Mouse (Mus musculus): Measurements from ENCODE around the gene Rflnb.

Gene Rflnb

DNA sequence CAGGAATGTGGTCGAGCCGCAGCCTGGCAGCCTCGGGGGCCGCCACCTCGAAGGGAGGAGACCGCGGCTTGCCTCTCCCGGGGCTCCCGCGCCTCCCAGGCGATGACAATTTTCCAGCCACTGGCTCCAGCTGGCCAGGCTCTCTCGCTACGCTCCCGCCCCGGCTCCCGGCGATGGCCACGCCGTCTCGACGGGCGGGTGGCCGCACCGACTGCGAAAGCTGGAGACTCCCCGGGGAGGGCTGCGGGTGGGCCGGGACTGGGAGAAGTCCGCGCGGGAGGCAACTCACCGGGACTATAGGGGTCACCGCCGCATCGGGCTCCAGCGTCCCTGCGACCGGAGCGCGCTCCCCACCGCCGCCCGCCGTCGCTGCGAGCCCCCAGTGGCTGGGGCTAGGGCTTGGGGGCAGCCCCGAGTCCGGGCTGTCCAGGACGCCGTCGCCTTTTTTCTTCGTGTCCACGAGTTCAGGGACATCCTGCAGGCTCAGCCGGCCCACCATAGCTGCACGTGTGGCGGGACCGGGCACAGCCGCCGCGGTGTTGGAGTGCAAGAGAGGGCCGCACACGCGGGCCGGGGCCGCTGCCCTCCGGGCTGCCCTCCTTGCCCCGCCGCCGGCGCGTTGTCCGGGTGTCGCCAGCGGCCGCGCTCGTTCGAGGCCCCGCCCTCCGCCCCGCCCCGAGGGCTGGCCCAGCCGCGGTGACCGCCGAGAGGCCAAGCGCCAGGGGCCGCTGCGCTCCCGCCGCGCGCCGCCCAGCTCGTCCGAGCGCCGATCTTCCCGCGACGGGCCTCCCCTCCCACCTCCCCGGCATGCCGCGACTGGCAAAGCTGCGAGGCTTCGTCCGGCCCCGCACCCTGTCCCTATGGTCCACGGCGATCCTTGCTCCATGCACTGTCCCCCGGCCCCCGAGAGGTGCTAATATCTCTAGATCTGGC is at the start of gene Rflnb:
Gene Rflnb (minus strand): TSS at position 644 of the 933 bp plus-strand sequence.
- peak; percentile 89 for DNase-seq (ENCODE audit: low spot score)

DNA sequence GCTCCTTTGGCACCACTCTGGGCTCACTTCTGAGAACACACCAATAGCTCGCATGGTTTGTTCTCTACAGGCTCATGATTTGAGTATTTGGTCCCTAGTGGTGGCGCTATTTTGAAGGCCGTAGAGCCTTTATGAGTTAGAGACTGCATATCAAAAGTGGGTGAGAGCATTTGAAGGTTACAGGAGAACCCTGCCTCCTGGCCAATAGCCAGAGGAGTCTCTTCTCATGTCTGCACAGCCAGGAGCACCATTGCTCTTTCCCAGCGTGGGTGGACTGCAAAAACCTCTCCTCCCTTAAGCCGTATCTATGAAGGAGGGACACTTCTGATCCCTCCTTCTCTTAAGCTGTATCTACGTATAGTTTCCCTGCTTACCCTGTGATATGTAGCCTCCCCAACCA is 49.8 kb upstream of the Rflnb start:
- DNase-seq (ENCODE audit: low spot score) = no peak

DNA sequence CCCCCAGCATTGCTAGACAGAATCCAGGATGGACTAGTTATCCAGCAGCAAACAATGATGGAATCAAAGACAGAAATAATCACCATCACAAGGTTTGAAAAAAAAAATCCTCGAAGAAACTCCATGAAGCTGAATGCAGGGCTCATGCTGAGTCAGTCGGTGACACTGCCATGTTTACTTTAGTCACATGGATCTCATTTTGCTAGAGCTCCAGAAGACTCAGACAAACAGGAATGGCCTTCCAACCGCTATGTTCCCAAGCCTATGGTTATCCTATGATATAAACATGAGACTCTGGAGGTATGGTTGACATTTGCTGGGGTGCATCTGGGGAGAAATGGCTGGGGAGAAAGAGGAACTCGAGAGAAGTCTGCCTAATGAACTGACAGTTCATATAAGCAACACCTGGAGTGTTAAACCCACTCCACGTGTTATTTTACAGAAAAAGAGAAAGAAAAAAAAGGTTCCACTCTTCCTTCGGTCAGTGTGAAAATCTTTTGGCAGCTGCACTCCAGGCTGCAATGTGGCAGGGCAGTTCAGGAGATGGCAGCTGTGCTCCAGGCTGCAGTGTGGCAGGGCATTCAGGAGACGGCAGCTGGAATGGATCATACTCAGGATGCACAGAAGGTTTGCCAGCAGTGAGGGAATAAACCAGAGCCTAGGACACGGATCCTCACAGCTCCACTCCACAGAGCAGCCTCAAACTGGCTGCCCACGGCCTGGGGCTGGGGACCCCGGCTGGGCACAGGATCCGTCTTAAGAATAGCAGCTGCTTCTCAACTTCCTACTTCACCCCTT is 46.9 kb upstream of the Rflnb start:
- DNase-seq (ENCODE audit: low spot score) = no peak

DNA sequence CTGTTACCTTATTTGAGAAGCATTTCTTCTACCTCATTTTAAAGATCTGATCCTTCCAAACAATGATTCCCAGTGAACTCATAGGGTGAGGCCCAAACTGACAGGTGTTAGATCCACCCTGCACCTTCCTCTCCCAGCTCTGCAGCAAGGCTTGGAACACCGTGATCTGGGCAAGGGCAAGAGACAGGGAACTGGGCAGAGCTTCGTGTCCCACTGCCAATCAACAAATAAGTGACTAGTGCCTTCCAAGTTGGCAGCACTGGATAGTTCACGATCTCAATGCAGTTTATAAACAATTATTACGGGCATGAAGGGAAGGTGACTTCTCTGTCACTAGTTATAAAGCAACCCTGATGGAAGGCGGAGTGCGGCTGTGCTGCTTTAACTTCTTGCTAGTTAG is 42.2 kb upstream of the Rflnb start:
- DNase-seq (ENCODE audit: low spot score) = no peak

DNA sequence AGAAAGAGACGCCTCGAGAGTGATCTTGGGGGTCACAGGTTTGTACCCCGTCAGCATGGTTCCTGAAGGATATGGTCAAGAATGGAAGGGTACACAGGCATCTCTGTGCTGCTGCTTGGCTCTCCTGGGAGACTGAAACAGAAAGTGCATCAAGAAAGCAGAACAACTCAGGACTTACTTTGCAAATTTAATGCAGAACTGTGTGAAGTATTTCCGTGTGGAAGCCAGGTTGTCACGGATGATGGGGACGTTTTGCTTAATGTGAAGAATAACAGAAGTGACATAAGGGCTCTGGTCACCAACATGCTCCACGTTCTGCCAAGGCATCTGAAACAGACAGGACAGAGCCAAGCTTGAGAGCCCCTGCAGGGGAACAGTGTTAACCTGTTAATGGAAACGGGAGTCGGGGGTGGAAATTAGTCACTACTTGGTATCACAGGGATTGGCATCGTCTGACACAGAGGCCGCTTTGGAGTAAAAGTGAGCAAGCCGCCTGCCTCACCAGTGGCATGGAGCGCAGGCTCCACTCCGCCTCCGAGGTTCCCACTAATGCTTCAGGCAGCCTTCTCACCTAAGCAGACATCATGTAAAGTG is 39.1 kb upstream of the Rflnb start:
- DNase-seq (ENCODE audit: low spot score) = no peak

DNA sequence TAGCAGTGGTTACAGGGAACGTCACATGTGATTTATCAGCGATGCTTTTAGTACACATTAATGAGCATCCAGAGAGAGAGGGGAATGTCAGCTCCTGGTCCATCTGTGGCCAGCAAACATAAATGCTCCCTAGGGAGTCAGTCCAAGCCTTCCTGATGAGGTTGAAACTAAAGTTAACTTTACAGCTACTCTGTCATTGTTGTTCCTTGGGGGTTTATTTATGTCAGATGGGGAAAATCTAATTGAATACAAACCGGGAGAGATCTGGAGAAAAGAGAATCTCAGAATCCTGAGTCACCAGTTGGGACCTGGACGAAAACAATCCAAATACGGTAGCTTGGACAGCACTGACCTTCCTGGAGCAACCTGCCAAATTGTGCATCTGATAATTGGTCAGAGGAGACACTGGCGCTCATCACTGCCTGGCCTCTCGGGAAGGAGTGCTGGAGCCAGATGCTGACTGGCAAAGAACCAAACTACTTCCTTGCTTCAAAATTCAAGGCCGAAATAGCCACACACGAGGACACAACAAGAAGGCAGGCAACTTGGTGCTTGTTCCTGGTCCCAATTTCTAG is 38.0 kb upstream of the Rflnb start:
- DNase-seq (ENCODE audit: low spot score) = no peak

DNA sequence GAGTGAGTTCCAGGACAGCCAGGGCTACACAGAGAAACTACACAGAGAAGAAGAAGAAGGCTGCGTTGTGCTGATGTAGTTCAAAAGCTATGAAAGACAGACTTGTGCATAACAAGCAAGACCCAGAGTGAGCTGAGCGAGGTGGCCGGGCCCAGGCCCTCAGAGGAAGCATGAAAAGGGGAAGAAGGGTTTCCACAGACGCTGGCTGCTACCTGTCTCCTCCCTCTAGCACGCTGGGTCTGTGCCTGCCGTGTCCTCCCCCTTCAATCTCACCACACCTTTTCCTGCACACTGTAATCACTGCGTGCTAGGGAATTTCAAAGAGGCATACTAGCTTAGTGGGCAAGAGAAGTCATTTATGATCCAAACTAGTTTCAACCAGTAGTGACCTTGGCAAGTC is 36.8 kb upstream of the Rflnb start:
- no peak for DNase-seq (ENCODE audit: low spot score)

DNA sequence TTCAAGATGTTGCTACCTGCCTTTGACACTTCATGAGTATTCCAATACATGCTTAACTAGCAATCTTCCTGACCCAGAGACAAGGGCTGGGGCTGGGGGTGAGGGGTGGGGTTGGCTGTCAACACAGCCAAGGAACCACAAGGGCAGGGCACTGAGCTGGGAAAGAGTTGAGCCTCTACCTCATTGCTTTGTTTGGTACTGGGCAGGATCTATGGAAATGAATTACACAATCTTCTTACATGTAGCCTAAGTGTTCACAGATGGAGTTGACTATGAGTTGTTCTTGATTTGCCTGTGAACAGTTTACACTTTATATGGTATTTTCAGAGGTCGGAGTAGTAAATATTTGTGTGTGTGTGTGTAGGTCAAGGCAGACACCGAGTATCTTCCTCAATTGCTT is 33.3 kb upstream of the Rflnb start:
- no peak for DNase-seq (ENCODE audit: low spot score)

DNA sequence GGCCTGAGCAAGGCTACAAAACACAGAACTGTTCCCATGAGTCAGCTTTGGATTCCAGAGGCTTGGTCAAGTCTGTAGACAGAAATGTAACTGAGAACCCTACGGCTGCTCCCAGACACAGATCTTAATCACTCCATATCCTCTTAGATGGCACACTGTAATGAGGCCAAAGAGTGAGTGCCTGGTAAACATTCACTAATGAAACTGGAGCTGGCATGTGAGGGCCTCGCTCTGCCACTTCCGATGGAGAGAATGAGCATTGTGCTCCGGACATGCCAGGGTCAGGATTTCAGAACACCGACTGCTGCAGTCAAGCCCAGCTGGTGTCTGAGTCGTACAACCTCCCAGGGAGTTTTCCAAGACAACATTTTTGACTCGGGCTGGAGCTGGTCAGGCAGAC is 32.4 kb upstream of the Rflnb start:
- DNase-seq (ENCODE audit: low spot score) = peak; percentile 12

DNA sequence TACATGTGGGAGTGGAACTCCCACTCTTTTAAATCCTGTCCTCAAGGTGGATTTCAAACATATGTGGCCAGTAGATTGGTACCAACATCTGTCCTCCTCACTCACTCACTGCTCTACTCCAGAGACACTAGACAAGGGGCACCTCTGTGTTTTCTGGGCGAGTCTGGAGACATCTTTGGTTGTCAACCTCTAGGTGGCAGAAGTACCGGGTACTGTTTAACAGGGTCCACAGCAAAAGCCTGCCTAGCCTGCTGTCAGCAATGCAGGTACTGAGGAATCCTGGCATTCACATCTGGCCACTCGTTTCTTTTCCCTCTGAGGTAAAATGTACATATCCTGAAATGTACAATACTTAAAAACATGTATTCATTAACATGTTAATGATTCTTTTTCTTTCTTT is 28.9 kb upstream of the Rflnb start:
- peak; percentile 27 for DNase-seq (ENCODE audit: low spot score)

DNA sequence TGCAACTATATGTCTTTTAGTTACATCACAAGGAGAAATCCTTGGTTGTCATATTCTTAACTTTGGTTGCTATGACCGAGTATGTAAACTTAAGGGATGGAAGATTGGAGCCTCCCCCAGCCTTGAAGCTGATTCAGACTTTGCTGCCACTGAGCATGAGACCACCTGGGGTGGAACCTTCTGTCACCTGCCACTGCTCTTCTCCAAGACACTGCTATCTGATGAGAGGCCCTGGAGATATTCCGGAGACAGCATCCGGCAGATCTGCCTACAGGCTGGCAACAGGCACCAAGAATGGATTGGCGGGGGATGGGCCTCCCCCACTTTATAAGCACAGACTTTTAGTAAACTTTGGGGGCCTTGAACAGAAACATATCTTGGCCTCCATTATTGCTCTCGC is 24.9 kb upstream of the Rflnb start:
- no peak for DNase-seq (ENCODE audit: low spot score)

DNA sequence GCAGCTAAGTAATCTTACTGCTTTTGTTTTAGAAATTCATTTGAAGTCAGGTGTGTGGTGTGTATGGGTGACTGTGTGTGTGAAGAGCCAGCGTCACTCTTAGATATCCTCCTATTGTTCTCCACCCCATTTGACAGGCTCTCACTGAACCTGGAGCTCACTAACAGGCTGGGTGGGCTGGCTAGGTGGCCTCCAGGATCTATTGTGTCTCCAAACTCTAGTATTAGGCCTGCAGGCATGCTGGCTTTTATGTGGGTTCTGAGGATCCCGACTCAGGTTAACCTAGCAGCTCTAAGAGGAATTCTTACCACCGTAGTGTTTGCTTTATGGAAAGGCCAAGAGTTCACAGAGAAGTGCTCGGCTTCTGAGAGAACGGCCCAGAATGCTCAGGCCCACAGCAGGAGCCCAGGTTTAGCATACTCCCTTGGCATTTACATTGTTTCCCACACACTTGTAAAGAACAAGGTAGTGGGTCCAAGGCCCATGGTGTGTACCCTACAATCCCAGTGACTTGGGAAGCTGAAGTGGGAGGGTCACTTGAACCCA is 23.5 kb upstream of the Rflnb start:
- no peak for DNase-seq (ENCODE audit: low spot score)

DNA sequence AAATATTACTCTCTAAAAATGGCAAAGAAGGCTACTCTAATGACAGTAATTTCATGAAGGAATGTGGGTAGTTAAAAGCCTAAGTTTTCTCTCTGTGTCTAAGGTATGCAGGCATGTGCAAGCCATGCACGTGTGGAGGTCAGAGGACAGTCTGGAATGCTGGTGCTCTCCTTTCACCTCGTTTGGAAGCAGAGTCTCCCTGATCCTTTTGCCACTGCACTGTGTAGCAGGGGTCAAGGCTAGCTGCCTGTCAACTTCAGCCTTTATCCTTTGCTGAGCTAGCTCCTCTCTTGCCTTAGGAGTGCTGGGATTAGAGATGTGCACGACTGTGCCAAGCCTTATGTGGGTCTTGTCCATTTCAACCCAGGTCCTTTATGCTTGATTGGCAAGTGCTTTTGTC is 22.9 kb upstream of the Rflnb start:
- DNase-seq (ENCODE audit: low spot score) = no peak

DNA sequence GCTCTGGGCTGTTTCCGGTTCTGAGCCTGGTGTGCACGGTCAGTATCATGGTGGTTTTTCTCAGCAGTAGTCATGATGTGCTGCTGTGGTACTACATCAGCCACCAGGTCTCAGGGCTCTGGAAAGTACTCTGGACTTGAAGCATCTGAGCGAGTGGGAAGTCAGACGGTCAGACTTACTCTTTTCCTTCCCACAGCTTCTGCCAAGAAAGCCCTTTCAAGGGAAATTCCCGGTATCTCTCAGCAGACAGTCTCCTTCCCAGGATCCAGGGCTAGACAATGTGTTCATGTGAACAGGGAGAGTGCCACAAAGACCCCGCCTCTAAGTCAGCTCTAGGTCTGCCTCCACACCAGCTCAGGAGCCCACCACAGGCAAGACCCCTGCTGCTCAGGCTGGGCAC is 17.8 kb upstream of the Rflnb start:
- no peak for DNase-seq (ENCODE audit: low spot score)

DNA sequence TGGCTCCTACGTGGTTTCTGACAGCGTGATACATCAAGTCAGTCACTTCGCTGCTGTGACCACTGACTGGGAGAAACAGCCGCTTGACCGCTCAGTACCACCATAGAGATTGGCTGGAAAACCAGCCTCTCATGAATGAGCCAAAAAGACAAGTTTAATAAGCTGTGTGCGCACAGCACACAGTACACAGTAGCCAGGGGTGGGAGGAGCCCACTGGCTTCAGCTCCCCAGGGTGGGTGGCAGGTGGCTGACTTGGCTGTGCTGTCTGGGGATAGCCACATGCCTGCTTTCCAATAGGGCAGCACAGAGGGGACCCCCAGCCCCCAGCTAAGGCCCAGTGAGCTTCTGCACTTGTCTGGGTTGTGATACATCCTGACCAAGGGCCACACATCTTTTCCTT is 16.9 kb upstream of the Rflnb start:
- DNase-seq (ENCODE audit: low spot score) = no peak

DNA sequence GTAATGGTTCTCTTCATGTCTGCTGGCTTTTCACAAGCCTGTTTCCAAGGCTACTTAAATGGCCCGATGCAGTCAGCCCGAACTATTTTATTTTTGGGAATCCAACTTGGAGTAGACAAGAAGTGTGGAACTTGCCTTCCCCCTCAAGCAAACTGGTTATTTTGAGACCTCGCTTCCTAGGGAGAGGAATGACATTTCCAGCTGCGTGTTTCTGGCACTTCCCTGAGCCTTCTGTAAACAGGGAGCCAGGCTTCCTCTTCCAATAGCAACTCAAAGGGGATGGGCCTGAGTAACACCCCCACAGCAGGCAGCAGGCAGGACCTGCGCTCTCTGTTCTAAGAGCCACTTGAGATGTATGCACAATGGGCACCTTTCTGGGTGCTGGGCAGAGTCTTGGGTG is 15.3 kb upstream of the Rflnb start:
- no peak for DNase-seq (ENCODE audit: low spot score)

DNA sequence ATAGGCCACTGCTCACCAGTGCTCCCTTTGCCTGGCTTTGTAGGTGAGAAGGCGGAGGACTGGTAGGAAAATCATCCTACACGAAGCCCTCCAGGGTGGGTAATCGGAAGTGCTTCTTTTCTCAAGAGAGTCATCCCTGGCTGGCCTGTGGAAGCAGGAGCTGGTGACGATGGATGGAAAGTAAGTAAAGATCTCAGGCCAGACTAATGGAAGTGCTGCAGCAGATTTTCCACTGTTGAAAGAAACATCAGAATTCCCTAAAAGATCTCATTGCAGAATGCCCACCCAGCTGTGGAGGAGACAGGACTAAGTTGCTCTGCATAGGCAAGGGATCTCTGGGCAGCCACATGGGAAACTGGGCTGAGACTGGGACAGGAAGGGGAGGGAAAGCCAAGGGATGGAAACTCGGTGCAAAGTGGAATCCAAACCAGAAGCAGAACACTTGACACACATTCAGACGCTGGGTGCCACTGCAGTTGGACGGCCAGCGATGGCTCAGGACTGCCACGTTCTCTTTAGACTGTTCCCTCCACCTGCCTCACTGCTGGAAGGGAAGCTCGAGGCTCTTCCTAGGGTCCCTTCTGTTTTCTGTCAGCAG is 14.6 kb upstream of the Rflnb start:
- no peak for DNase-seq (ENCODE audit: low spot score)

DNA sequence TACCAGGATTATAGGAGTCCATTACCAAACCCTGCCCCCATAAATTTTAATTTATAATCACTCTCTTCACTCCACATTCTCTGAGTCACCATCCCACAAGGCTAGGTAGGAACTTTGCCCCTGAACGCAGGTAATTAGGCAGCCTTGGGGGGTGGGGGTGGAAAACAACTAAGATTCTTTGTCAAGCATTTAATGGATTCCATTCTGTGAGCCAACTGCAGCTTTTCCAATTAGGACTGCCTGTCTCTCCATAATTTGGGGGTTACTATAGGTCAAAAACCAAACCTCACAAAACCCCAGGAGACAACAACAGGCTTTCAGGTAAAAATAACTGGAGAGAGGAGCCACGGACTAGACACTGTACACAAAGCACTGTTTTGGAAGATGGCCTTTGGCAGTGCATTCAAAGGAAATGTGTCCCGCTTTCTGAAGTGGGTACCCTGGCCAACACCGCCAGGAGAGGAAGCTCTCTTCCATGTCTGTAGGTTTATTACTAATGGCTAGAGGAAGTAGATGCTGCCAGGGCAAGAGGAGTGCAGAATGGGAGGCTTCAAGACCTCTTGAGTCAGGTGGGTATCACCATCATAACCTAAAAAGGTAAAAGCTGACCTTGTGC is 13.3 kb upstream of the Rflnb start:
- DNase-seq (ENCODE audit: low spot score) = no peak

DNA sequence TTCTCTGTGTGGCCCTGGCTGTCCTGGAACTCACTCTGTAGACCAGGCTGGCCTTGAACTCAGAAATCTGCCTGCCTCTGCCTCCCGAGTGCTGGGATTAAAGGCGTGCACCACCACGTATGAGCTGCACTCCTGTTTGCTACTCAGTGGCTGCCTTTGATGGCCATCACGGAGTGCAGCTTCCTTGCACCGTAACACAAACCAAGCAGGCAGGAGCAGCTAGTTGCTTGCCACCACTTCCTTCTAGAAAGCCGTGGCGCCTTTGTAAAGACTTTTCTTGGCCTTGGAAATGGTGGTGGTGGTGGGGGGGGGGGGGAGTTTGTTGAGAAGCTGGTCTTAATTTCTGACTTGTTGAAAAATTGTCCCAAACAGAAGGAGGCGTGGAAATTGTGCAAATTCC is 12.5 kb upstream of the Rflnb start:
- DNase-seq (ENCODE audit: low spot score) = no peak

DNA sequence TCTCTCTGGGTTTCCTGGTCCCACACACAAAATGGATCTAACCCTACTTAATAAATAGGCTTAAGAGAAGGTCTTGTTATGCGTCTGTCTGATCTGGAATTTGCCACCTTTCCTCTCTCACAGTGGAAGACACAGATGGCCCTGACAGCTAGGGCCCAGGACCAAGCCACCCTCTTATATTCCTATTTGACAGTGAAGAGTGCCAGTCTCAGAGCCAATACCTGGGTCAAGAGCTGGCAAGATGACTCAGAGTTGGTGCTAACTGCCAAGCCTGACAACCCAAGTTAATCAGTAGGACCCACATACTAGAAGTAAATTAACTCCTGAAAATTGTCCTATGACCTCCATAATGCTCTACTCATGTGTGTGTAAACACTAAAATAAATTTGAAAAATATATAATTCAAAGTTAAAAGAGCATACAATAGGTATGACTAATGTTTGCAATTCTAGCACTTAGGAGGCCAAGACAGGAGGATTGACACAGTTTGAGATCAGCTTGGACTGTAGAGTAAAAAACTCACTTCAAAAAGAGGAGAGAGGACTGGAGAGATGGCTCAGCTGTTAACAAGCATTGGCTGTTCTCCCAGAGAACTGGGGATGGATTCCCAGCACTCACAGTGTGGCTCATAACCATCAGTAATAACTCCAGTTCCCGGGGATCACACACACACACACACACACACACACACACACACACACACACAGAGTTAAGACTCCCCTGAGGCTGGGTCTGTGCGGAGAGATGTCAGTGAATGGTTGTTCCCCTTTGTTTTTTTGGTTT is 11.9 kb upstream of the Rflnb start:
- no peak for DNase-seq (ENCODE audit: low spot score)
